Mouse (Mus musculus): ENCODE data around the gene Lin7b.

- no peak for TF ChIP-seq GATA1 (IDR thresholded peaks at IDR 0.05; ENCODE audit: low read length)
- TF ChIP-seq TAL1 (IDR thresholded peaks at IDR 0.05; ENCODE audit: low read length): no peak
Measured at GRCm38 (mm10) chr7:45343543-45343942, 26.8 kb downstream of the Lin7b start.
